Mouse (Mus musculus): Measurements from ENCODE around the gene Gm15737. TPM values are rescaled to one million over a fixed set of nuclear protein-coding genes. Genes with fewer than 3 reads are reported as not detected.
A peak's percentile ranks its signal among the peaks of the same experiment; 100 is the strongest.

The Gm15737 gene
- not detected in 2 replicates for polyA plus RNA-seq (2012; rRNA removed)

DNA sequence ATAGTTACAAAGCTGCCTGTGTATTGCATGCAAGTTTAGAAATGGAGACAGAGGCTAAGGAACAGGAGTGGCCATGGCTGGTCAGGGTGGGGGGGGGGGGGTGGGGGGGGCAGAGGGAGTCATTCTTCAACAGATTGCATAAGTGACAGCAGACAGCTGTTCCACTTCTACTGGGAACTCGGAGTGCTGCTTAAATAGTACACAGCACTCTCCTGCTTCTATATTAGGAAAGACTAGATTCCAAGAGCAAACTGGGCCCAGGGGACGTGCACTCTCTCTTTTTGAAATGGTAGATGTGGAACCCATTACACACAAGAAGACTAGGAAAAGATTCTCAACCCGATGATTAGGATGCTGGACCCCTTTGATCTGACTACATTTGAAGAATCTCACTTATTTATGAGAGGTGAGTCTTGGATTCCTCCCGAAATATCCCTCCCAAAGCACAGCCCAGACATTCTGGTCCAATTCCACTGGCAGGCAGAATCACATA lies at the start of gene Gm15737:
Gene Gm15737, plus strand, starts transcription at position 269 of the 493 bp plus-strand sequence.
- Histone ChIP-seq H3K4me3 (ENCODE audit: control insufficient read depth, low read depth, low read length) (no peak within 1 kb of the TSS), H3K27ac (ENCODE audit: control insufficient read depth, insufficient read depth, low read depth, low read length) (peak within 1 kb of the TSS; percentile 60), H3K27me3 (ENCODE audit: control insufficient read depth, insufficient read depth, low read length) (no peaks in the 10 kb centered on the region), H3K36me3 (ENCODE audit: control insufficient read depth, insufficient read depth, low read length) (no peaks in the 10 kb centered on the region), H3K4me1 (ENCODE audit: control insufficient read depth, insufficient read depth, low read length) (no peaks in the 10 kb centered on the region)
- no peak for TF ChIP-seq CTCF (IDR thresholded peaks at IDR 0.05; ENCODE audit: control insufficient read depth, insufficient read depth, insufficient replicate concordance, low read depth, low read length)
- no peak for TF ChIP-seq POLR2A (IDR thresholded peaks at IDR 0.05; ENCODE audit: control insufficient read depth, low read depth, low read length)

DNA sequence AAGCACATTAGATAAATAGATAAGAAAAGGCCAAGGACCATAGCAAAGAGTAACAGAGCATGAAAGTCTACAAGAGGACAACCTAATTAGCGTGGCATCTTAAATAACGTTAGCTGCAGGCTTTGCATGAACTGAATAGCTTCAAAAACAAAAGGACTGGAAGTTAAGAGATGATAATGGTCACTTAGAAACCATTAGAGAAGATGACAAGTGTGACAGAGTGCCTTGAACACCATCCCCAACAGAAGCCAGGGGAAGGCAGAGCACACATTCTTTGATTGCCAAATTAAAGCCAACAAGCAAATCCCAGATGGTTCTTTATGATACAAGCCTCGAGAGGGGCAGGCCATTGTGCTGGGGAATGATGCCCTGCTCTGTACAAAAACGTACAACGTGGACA lies 47.6 kb upstream of the Gm15737 start:
- H3K4me1 ChIP-seq (ENCODE audit: control insufficient read depth, insufficient read depth, low read length): no peaks in the 10 kb centered on the region
- TF ChIP-seq CTCF (IDR thresholded peaks at IDR 0.05; ENCODE audit: control insufficient read depth, insufficient read depth, insufficient replicate concordance, low read depth, low read length) (no peak), POLR2A (IDR thresholded peaks at IDR 0.05; ENCODE audit: control insufficient read depth, low read depth, low read length) (no peak)
- no peaks in the 10 kb centered on the region for H3K36me3 ChIP-seq (ENCODE audit: control insufficient read depth, insufficient read depth, low read length)
- H3K27ac ChIP-seq (ENCODE audit: control insufficient read depth, insufficient read depth, low read depth, low read length): no peak overlapping the region
- no peak overlapping the region for H3K4me3 ChIP-seq (ENCODE audit: control insufficient read depth, low read depth, low read length)
- H3K27me3 ChIP-seq (ENCODE audit: control insufficient read depth, insufficient read depth, low read length): no peaks in the 10 kb centered on the region

DNA sequence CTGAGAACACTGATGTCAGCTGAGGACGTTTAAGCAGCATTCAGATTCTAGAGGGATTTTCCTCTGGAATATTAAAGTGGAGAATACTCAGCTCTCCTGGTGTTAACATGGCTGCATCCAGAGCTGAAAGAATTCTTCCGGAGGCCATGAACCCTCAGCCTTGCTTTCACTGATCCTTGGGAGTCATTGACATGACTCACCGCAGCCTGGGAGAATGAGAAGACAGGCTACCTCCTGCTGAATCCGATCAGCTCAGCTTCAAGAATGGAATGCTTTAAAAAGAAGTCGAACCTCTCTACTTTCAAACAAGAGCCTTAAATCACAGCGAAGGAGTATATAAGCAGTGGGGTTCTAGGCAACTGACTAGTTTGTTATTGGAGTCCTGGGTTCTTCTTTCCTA lies 47.2 kb upstream of the Gm15737 start:
- no peak for TF ChIP-seq POLR2A (IDR thresholded peaks at IDR 0.05; ENCODE audit: control insufficient read depth, low read depth, low read length)
- no peak for TF ChIP-seq CTCF (IDR thresholded peaks at IDR 0.05; ENCODE audit: control insufficient read depth, insufficient read depth, insufficient replicate concordance, low read depth, low read length)
- Histone ChIP-seq H3K27ac (ENCODE audit: control insufficient read depth, insufficient read depth, low read depth, low read length) (no peak overlapping the region), H3K27me3 (ENCODE audit: control insufficient read depth, insufficient read depth, low read length) (no peaks in the 10 kb centered on the region), H3K4me3 (ENCODE audit: control insufficient read depth, low read depth, low read length) (no peak overlapping the region), H3K4me1 (ENCODE audit: control insufficient read depth, insufficient read depth, low read length) (no peaks in the 10 kb centered on the region), H3K36me3 (ENCODE audit: control insufficient read depth, insufficient read depth, low read length) (no peaks in the 10 kb centered on the region)

DNA sequence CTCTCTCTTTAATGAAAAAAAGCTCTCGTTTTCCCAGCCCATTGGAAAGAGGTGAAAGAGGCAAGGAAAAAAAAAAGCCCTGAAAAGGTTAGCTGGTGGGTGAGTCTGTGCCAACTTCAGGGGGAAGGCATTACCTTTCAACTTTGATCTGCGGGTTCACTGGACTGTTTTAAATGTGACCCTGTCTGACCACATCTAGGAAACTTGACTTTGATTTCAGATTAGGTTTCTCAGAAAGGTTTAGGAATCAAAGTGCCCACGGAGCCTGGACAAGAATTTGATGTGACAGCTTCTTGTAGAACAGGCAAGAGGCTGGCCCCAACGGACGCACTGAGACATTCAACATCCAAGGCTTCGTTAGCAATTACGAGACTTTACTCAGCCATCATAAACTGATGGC lies 45.2 kb upstream of the Gm15737 start:
- Histone ChIP-seq H3K4me3 (ENCODE audit: control insufficient read depth, low read depth, low read length) (no peak overlapping the region), H3K4me1 (ENCODE audit: control insufficient read depth, insufficient read depth, low read length) (no peaks in the 10 kb centered on the region), H3K27ac (ENCODE audit: control insufficient read depth, insufficient read depth, low read depth, low read length) (no peak overlapping the region), H3K27me3 (ENCODE audit: control insufficient read depth, insufficient read depth, low read length) (no peaks in the 10 kb centered on the region), H3K36me3 (ENCODE audit: control insufficient read depth, insufficient read depth, low read length) (no peaks in the 10 kb centered on the region)
- no peak for TF ChIP-seq CTCF (IDR thresholded peaks at IDR 0.05; ENCODE audit: control insufficient read depth, insufficient read depth, insufficient replicate concordance, low read depth, low read length)
- TF ChIP-seq POLR2A (IDR thresholded peaks at IDR 0.05; ENCODE audit: control insufficient read depth, low read depth, low read length): no peak

DNA sequence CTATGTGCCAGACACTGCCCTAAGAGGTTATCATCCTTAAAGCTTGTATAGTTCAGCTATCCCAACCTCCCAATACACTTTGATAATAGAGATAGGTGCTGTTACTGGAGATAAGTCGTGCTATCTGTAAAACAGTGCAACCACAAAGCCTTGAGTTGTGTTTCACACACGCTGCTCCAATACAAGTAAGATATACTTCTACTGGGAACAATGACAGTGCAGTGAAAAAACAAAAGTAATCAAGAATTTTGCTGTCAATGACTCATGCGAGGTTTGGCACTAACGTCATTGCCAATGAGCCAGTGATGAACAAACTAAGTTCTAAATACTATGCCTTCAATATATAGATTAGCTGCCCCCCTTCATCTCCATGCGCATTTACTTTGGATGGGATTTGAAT lies 42.6 kb upstream of the Gm15737 start:
- Histone ChIP-seq H3K4me3 (ENCODE audit: control insufficient read depth, low read depth, low read length) (no peak overlapping the region), H3K36me3 (ENCODE audit: control insufficient read depth, insufficient read depth, low read length) (no peaks in the 10 kb centered on the region), H3K4me1 (ENCODE audit: control insufficient read depth, insufficient read depth, low read length) (no peaks in the 10 kb centered on the region), H3K27me3 (ENCODE audit: control insufficient read depth, insufficient read depth, low read length) (no peaks in the 10 kb centered on the region), H3K27ac (ENCODE audit: control insufficient read depth, insufficient read depth, low read depth, low read length) (no peak overlapping the region)
- no peak for TF ChIP-seq CTCF (IDR thresholded peaks at IDR 0.05; ENCODE audit: control insufficient read depth, insufficient read depth, insufficient replicate concordance, low read depth, low read length)
- TF ChIP-seq POLR2A (IDR thresholded peaks at IDR 0.05; ENCODE audit: control insufficient read depth, low read depth, low read length): no peak

DNA sequence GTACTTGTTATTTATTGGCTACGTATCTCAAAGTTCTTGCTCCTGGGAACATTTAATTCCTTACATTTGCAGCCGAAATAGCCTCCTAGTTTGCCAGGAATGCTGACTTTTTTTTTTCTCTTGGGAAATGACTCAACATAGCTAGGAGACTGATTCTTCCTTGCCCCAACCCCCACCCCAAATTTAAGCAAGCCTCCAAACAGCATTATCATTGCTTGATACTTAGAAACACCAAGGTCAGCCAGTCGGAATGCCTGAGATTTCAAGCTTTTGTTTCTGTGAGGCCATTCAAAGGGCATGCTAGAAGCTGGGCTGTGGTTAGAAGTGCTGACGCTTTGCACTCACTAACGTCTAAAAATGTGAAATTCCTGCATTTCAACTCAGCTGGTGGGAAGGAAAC lies 41.8 kb upstream of the Gm15737 start:
- Histone ChIP-seq H3K4me1 (ENCODE audit: control insufficient read depth, insufficient read depth, low read length) (no peaks in the 10 kb centered on the region), H3K27me3 (ENCODE audit: control insufficient read depth, insufficient read depth, low read length) (no peaks in the 10 kb centered on the region), H3K36me3 (ENCODE audit: control insufficient read depth, insufficient read depth, low read length) (no peaks in the 10 kb centered on the region), H3K4me3 (ENCODE audit: control insufficient read depth, low read depth, low read length) (no peak overlapping the region), H3K27ac (ENCODE audit: control insufficient read depth, insufficient read depth, low read depth, low read length) (no peak overlapping the region)
- TF ChIP-seq CTCF (IDR thresholded peaks at IDR 0.05; ENCODE audit: control insufficient read depth, insufficient read depth, insufficient replicate concordance, low read depth, low read length) (no peak), POLR2A (IDR thresholded peaks at IDR 0.05; ENCODE audit: control insufficient read depth, low read depth, low read length) (no peak)

DNA sequence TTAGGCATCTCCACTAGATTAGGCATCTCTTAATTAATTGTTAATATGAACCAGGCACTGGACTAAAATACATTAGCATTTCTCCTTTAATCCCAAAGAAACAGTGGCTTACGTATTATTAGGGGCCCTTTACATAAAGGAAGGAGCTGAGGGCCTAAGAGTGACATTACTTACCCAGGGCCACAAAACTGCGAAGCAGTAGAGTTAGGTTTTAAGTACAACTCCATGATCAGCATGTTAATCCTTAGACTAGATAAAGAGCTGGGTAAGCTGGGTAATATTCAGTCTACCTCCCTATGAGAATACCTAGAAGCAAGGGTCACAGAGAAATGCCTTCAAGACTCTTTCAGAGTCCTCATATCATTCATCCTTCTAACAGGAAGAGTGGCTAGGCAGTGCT lies 40.0 kb upstream of the Gm15737 start:
- no peak overlapping the region for H3K4me3 ChIP-seq (ENCODE audit: control insufficient read depth, low read depth, low read length)
- H3K27ac ChIP-seq (ENCODE audit: control insufficient read depth, insufficient read depth, low read depth, low read length): no peak overlapping the region
- TF ChIP-seq POLR2A (IDR thresholded peaks at IDR 0.05; ENCODE audit: control insufficient read depth, low read depth, low read length): no peak
- no peak for TF ChIP-seq CTCF (IDR thresholded peaks at IDR 0.05; ENCODE audit: control insufficient read depth, insufficient read depth, insufficient replicate concordance, low read depth, low read length)
- H3K36me3 ChIP-seq (ENCODE audit: control insufficient read depth, insufficient read depth, low read length): no peaks in the 10 kb centered on the region
- no peaks in the 10 kb centered on the region for H3K27me3 ChIP-seq (ENCODE audit: control insufficient read depth, insufficient read depth, low read length)
- H3K4me1 ChIP-seq (ENCODE audit: control insufficient read depth, insufficient read depth, low read length): no peaks in the 10 kb centered on the region

DNA sequence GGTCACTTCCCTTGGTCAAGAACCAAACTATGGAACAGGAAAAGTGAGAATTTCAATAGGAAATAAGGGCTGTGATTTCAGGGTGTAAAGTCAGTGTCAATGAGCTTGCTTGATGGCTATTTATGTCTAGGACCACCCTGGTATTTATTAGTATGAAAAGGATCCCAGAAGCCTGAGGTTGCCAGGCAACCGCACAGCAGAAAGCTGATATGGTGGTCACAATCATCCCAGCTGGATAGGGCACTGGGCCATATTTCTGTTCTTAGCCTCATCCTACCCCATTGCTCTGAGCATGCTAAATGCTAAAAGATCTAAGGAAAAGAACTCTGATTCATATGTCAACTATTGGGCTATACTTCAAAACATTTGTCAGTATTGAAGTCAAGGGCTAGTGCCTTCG lies 38.1 kb upstream of the Gm15737 start:
- Histone ChIP-seq H3K36me3 (ENCODE audit: control insufficient read depth, insufficient read depth, low read length) (no peaks in the 10 kb centered on the region), H3K4me3 (ENCODE audit: control insufficient read depth, low read depth, low read length) (no peak overlapping the region), H3K27ac (ENCODE audit: control insufficient read depth, insufficient read depth, low read depth, low read length) (no peak overlapping the region), H3K27me3 (ENCODE audit: control insufficient read depth, insufficient read depth, low read length) (no peaks in the 10 kb centered on the region), H3K4me1 (ENCODE audit: control insufficient read depth, insufficient read depth, low read length) (no peaks in the 10 kb centered on the region)
- TF ChIP-seq POLR2A (IDR thresholded peaks at IDR 0.05; ENCODE audit: control insufficient read depth, low read depth, low read length) (no peak), CTCF (IDR thresholded peaks at IDR 0.05; ENCODE audit: control insufficient read depth, insufficient read depth, insufficient replicate concordance, low read depth, low read length) (no peak)

All from testis, adult 2 months (tissue).